Mouse (Mus musculus) gonadal fat pad, adult 2 months (tissue): ENCODE measurements around the gene Acad8. TPM values are rescaled to one million over a fixed set of nuclear protein-coding genes. Genes with fewer than 3 reads are reported as not detected.

Experiments used
- DNase-seq: peaks from one replicate; pipeline ENCODE4 v3.0.0-alpha.2; 2012; ENCODE audit warnings: low read depth
- polyA plus RNA-seq: library from polyadenylated mRNA; depleted of rRNA; stranded (reverse); fragments of >200 nt; gene quantifications from 2 replicates; pipeline ENCODE4 v1.2.3, GENCODE M21; 2012; rRNA removed

The Acad8 gene
- 57.4 and 69.7 TPM in 2 replicates for polyA plus RNA-seq

DNA sequence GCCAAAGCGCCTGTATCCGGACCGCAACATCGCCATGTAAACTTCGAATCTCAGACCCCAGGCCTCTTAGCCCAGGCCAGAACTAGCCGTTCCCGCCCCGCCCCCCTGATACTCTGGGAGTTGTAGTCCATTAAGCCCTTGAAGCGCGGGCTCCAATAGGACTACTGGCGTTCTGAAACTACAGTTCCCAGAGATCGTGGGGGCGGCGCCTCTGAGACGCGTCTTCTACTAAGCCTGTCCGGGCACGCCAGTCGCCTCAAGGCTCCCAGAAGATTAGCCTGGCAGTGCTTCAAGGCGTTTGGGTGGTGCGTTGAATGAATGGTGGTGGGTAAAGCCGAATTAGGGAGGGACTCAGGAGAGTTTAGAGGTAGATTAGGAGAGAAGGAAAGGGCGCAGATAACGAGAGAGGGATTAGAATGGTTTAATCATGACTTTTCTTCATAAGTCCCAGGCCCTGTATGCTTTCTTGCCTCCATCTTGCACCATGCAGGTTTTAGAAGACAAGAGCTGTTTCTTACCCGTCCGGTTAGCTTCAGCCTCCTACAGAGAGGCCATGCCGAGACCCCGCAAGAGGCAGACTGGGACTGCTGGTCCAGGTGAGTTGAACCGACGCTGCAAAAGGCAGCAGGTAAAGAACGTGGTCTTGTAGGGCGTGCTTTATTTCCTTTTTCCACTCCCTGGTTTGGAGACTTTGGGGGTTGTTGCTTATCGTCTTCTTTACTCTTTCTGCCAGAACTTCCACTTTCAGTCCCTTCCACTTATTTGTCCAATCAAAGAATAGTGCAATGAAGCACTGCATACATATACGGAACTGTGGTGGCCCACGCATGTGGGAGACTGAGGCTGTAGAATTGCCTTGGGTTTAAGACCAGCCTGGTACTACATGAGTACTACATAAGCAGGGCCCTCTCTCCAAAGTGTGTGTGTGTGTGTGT lies at the start of gene Acad8, which contains the start of gene Thyn1:
Acad8 (minus strand) TSS at position 106 of the 935 bp plus-strand sequence.
Thyn1 (plus strand) TSS at position 250 of the 935 bp plus-strand sequence.
- DNase-seq, result no peak

DNA sequence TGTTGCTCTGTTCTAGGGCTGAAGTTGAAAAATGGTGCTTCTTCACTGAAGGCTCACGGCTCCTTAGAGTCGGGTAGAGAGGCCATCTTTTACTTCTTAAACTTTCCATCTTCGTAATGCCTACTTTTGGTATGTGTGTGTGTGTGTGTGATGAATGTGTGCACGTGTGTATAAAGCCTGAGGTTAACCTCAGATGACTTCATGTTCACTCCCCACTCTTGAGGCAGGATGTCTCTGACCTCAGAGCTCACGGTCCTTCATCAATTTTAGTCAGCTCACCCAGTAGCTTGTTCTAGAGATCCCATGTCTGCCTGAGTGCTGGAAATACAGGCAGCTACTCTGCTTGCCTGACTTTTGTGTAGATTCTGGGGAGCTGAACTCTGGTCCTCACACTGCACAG lies 44.5 kb upstream of the Acad8 start:
- no peak for DNase-seq

DNA sequence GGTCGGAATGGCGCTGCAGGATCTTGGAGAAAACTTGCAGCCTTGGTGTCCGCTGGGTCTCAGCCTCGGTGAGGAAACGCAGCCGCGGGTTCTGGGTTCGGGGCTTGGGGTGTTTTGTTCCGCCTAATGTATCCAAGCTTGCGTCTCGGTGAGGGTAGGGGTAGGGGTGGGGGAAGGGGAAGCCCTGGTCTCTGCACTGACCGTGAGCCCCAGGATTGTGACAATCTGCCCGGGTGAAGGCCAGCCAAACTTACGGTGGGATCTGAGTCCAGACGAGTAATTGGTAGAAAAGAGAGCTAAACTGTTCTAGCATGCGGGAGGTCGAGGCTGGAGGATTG lies 31.4 kb upstream of the Acad8 start:
- DNase-seq, result no peak

DNA sequence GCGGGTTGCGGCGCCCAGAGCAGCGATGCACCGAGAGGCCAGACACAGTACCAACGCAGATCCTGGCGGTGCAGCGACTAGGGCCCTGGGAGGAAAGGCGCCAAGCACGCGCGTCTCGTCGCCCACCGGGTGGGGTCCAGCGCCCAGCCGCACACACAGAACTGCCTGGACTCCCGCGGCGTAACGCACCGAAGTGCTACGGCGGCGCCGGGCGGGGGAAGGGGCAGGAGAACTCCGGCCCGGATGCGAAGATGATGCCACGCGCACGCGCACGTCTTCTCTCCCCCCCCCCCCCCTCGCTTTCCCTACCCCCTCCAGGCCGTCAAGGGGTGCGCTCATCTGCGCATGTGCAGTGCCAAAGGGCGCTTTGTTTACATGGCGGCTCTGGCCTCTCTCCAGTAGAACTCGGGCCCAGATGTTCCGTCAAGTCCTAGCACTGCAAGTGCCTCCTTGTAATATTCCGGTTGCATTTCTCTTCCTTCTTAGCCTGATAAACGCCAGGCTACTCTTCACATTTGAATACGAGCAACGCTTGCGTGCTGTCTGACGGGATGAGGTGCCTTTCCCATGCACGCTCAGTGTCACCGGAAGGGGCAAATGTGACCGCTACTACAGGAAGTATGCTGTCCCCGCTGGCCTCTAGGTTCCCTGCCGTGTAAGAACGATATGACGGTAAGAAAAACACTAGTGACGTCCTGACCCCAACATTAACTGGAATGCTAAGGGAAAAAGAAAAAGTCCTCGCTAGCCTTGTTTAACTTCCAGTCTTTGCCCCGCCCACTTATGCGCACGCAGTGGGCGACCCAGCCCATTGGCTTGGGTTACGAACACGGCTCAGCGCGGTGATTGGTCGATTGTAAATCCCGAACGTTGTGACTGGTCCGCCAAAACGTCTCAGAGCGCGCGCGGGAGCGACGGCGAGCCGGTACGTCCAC lies 30.7 kb upstream of the Acad8 start, which contains the start of the genes Vps26b and Ncapd3:
Vps26b (minus strand) TSS at position 238 of the 935 bp plus-strand sequence.
Ncapd3 (plus strand) TSS at position 348 of the 935 bp plus-strand sequence.
- peak; percentile 75 for DNase-seq

DNA sequence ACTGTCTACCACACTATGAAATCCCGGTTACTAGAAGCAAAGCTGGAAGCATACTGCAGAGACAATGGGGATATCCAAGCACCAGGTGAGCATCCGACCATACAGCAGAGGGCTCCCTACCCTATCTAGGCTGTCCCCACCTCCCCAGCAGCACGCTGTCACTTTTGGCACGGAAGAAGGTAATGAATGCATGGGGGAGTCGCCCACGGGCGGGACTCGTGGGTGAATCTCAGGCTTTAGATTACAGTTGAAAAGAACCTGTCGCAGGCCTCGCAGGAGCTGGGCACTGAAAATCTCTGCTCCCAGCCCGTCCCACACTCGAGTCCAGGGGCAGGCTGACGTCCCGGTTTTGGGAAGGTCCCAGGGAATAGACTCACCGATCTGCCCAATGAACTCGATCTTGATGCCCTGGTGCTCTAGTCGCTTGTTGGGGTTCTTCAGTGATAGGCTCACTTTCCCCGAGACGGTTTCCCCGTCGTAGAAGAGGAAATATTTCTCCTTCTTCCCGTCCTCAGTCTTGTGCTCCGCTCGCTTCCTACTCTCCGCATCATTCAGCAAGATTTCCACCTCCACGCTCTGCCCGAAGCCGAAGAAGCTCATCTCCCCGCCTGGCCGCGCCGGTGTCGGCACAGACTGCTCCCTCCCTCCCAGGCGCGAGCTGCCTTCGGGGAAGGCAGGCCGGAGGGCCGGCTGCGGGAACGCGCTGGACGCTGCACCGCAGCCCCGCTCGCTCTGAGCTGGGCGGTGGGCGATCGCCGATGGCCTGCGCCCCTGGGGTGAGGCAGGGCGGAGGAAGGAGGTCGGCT lies 29.9 kb upstream of the Acad8 start:
- no peak for DNase-seq

DNA sequence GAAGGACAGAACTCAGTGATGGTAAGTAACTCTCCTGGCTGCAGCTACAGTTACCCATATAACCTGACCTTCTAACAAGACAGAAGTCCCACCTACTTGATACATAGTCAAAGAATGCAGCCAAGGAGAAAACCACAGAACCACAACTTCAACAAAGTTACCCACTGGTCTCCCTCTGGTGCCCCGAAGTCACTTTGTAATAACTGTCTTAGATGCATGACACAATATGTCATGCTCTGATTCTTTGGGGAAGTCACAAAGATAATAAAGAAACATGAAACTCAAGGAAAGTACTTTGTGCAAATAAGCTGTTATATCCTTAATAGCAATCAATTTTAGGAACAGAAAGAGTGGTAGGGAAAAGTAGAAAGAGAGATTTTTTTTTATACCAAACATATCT lies 27.3 kb upstream of the Acad8 start:
- DNase-seq, result no peak

DNA sequence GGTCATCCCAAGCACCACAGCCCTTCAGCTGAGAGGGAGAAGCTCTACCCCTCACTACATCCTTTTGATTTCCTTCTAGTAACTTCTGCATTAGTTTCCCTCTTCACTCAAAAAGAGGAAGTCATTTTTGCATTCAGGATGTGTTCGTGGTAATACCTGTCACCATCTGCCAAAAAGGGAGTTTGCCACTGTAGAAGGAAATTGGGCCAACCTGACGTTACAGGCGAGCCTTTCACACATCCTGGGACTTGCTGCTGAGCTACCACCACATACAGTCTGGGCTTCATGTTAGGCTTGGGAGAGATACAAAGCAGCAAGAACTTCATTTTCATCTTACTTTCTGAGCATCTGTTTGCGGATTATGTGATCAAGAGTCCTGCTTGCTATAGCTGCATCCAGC lies 24.3 kb upstream of the Acad8 start:
- DNase-seq, result no peak

DNA sequence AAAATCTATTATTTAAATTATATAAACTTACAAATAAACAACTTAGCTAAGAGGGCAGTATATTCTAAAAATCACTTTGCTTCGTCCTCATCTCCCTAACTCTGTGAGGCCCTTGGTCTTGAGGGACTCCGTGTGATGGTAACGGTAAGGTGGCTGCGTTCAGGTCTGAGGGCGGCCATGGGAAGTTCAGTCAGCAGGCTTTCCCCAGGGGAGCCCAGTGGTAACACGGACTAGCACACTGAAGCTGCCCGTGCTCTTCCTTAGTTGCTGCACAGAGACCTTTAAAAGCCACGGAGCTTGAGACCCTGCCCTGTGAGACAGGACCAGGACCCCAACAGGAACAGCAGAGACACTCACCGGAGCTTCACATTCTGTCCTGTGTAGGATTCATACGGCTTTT lies 19.6 kb upstream of the Acad8 start:
- no peak for DNase-seq

DNA sequence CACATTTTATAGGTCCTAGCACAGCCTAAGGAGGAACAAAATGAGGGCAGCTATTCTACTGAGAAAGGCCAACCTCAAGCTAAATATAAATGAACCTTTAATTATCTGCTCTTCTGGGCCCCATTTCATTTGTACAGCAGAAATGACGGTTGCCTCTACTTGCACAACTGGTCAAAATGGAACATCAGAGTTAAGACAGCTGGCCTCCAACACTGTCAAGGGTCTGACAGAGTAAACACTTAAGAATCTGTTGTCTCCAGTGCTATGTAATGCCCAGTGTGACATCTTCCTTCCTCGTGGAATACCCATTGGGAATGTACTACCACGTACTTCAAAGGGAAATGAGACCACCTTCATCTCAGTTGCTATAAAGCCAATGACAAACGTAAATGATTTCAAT lies 12.2 kb upstream of the Acad8 start:
- DNase-seq, result no peak

DNA sequence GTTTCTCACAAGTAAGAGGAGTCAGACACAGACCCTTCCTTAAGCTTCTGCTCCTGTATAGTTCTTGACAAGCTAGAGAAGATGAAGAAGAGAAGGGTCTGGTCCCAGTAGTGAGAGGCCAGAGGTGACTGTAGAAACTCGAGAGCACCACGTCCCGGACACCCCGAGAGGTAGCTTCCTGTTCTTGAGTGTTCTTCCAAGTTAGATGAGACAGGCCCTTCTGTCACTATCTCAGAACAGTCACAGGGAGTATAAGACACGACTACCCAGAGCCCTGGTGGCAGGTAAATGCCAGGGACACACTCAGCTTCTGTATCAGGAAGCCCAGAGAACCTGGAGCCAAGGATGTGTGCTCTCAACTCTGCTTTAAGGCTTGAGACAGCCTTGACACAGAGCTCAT lies 9.9 kb upstream of the Acad8 start:
- DNase-seq, result no peak

DNA sequence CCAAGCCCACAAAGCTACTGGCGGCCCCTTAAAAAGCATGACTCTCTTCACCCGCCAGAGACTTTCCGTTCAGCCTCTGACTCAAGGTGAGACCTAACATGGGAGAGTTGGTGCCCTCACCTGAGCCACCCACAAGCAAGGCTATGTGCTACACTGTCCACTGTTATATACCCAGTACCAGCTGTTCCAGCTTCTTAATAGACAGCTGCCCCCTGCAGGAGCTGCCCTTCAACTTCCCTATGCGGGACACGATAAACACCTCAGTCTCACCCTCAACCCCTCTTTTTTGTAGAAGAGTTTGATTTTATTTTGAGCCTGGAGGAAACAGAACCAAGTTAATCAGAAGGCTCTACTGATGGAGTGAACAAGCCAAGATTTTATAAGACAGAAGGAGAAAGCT lies 7.5 kb upstream of the Acad8 start:
- DNase-seq, result no peak

DNA sequence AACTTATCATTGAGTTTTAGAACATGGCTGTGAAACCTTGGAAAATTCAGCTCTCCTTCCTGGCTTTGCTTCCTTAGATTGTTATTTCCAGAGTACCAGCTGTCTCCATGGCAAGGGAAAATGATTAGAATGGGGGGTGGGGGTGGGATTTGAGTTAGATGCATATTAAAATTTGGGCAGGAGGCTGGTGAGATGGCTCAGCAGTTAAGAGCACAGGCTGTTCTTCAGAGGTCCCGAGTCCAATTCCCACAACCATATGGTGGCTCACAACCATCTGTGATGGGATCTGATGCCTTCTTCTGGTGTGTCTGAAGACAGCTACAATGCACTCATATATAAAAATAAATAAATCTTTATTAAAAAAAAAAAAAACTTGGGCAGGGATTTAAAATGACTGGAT lies 6.6 kb upstream of the Acad8 start:
- DNase-seq, result no peak

DNA sequence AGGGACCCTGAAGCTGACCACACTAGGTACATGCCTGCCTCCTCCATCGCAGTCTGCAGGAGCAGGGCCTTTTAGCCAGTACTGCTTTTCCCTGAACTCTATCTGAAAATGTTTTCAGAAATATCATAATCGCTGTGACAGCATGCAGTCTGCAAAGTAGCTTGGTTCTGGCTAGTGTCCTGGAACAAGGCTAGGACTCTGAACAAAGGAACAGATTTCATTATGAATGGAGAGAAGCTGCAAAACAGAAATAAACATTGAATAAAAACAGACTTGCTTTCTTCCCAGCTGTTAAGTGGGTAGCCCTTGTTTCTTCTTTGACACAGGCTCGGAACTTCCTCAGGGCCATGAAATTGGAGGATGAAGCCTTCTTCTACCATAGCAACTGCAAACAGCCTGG lies 5.9 kb upstream of the Acad8 start:
- no peak for DNase-seq

DNA sequence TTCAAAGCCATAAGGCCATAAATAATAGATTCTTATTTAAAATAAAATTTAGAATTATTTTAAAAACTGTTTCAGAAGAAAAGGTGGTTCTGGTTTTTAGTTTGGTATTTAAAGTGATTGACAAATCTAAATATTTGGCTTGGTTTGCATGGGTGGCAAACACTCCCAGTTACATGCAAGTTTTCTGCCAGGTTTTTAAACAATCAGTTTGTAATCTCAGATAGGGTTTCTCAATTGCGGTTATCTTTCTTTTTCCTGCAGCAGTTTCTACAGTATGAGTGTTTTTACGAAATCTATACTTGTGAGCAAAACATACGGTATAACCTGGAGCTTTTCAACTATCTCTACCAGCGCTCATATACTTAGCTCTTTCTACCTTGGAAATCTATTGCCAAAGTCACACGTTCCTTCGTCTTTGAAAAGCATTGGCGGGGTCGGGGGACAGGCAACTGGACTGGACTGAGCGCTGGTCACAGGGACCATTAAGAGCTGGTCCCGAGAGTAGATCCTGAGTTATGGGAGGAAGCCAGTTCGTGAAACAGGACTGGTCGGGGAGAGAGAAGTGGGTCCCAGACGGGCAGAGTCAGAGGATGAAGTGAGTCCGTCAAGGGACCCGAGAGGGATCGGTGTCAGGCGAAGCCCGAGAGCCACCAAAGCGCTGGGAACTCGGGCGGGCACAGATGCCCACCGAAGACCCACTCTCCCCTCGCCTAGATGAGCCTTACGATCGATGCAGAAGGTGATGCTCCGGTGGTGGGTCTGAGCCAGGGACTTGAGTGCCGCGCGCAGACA lies 501 bp downstream of the Acad8 start:
- no peak for DNase-seq

DNA sequence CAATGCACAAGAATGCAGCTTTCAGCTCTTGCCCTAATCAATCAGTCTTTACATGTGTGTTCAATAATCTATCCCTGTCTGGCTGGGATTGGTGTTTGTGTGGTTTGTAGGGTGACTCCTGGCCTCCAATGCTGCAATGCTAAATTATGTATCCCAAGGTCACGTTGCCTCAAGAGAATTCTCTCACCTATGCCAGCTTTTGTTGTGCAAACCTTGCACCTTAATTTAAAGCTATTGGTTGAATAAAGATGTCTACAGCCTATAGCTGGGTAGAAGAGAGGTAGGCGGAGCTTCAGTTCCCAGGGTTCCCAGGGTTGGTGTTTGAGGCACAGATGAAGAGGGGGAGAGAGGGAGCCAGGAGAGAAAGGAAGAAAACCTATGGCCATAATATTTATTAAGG lies 1.9 kb downstream of the Acad8 start:
- no peak for DNase-seq

DNA sequence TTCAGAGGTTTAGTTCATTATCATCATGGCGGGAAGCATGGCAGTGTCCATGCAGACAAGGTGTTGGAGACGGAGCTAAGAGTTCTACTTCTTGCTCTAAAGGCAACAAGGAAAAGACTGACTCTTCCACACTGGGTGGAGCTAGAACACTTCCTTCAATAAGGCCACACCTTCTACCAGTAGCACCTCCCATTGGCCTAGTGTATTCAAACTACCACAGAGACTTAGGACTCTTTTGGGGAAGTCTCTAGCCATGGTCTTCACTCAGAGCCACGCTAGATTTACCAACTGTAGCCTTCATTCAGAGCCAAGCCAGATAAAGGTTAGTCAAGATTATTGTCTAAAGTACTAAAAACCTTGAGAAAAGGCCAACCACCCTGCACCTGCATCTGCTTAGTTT lies 2.3 kb downstream of the Acad8 start:
- no peak for DNase-seq

DNA sequence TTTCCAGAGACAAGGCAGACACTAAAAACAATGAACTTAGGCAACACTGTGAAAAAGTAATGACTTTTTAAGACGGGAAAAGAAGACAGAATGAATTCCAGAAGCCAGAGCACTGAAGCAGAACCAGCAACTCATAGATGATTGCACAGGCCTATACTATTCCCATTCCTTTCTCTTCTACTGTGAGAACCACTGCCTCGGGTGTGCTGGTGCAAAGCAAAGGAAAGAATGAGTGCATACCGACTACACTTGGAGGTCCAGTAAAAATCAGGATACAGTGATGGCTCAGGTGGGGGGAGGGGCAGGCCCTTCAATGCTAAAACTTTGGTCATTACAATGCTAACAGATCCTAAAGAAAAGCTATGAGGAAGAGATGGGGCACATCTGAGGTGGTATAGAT lies 5.5 kb downstream of the Acad8 start:
- DNase-seq, result no peak

DNA sequence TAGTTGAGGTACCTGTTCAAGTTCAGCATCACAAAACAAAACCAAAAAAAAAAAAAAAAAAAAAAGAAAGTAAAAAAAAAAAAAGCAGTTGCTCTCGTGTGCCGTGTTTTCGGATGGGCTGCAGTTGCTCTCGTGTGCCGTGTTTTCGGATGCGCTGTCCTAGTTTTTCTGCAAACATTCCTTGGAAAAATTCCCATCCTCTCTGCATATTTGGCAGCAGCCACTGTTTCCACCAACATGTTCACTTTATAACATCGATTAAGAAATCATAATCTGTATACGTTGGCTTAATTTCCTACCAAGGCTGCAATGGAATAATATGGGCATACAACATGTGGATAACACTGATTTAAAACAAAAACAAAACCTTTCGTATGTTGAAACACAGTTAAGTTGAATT lies 6.2 kb downstream of the Acad8 start:
- DNase-seq, result no peak

DNA sequence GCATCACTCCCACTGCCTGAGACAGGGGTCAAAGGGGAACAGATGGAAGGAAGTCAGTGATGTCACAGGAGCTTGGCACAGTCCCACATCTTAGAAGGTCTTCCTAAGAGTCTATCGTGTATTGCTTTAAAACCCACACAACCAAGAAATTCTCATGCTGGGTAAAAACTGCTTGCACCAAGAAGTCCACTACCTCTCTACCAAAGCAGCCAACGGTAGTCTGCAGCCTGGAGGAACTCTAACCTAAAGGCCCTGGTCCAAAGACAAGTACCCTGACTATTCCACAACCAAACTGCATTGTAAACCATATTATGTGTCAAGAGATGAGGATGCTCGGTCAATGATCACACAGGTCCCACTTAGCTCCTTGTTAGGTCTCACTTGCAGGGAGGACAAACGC lies 9.2 kb downstream of the Acad8 start:
- no peak for DNase-seq

DNA sequence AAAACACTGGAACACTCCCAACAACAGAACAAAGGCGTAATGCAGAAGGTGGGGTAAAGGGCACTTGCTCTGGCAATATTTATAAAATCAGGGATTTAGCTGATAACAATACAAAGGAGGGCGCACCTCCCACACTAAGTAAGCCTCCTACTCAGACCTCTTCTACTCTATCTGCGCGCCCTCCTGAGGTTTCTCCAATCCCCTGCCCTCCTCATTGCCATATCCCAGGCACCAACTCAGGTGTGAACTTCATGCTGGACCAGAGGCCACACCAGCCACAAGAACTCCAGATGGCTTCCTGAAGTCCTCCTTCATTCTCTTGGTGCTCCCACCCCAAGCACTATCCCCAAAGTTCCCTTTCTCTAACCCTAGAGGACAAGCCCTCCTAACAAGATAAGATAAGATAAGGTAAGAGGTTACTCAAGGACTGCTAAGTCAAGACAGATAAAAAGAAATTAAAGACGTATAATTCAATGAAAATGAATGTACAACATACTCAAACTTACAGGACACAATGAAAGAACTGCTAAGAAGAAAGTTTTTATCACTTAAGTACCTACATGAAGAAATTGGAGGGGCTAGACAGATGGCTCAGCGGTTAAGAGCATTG lies 13.6 kb downstream of the Acad8 start:
- DNase-seq, result no peak
